Mouse (Mus musculus): ENCODE data around the gene Pgam2. TPM values are rescaled to one million over a fixed set of nuclear protein-coding genes. Genes with fewer than 3 reads are reported as not detected.

Gene Pgam2
- total RNA-seq (2021) = 1 to 10 TPM; 6.3 to 7.7 TPM

- DNase-seq (ENCODE audit: extremely low spot score in 1 of 2, low spot score in 2 of 2) = peak in 1 of 2 experiments; percentile 39
- intact Hi-C loops (cut with DNase I) = no loop called here
These were observed at the start of gene Pgam2 for GRCm38 (mm10) chr11:5803551-5803981. TSS of gene Pgam2 (minus strand) at chr11:5803733.

- no peak for DNase-seq (ENCODE audit: extremely low spot score in 1 of 2, low spot score in 2 of 2)
- intact Hi-C loops (cut with DNase I) = no loop called here
These were observed 48.8 kb upstream of the Pgam2 start for GRCm38 (mm10) chr11:5852314-5852713.

GRCm38 (mm10) chr11:5851021-5851736 lies 47.6 kb upstream of the Pgam2 start:
- DNase-seq (ENCODE audit: extremely low spot score in 1 of 2, low spot score in 2 of 2) = no peak
- intact Hi-C loops (cut with DNase I) = no loop called here

GRCm38 (mm10) chr11:5850452-5850851 lies 46.9 kb upstream of the Pgam2 start:
- intact Hi-C loops (cut with DNase I) = no loop called here
- DNase-seq (ENCODE audit: extremely low spot score in 1 of 2, low spot score in 2 of 2) = no peak

- peak in 1 of 2 experiments; percentile 61 for DNase-seq (ENCODE audit: extremely low spot score in 1 of 2, low spot score in 2 of 2)
These were observed 45.8 kb upstream of the Pgam2 start for GRCm38 (mm10) chr11:5849316-5849715.

GRCm38 (mm10) chr11:5848741-5849140 lies 45.2 kb upstream of the Pgam2 start:
- intact Hi-C loops (cut with DNase I) = no loop called here
- peak in 1 of 2 experiments; percentile 63 for DNase-seq (ENCODE audit: extremely low spot score in 1 of 2, low spot score in 2 of 2)

More at GRCm38 (mm10) chr11:5849316-5849715, 45.8 kb upstream of the Pgam2 start:
- intact Hi-C loops (cut with DNase I) = no loop called here

- no peak for DNase-seq (ENCODE audit: extremely low spot score in 1 of 2, low spot score in 2 of 2)
- intact Hi-C loops (cut with DNase I) = no loop called here
These were observed 43.3 kb upstream of the Pgam2 start for GRCm38 (mm10) chr11:5846639-5847345.

GRCm38 (mm10) chr11:5843131-5843530 lies 39.6 kb upstream of the Pgam2 start:
- intact Hi-C loops (cut with DNase I) = no loop called here
- no peak for DNase-seq (ENCODE audit: extremely low spot score in 1 of 2, low spot score in 2 of 2)

- intact Hi-C loops (cut with DNase I) = no loop called here
- no peak for DNase-seq (ENCODE audit: extremely low spot score in 1 of 2, low spot score in 2 of 2)
These were observed 38.2 kb upstream of the Pgam2 start for GRCm38 (mm10) chr11:5841751-5842150.

GRCm38 (mm10) chr11:5840346-5840745 lies 36.8 kb upstream of the Pgam2 start:
- no peak for DNase-seq (ENCODE audit: extremely low spot score in 1 of 2, low spot score in 2 of 2)
- intact Hi-C loops (cut with DNase I) = no loop called here

- peak; percentile 79 to 94 for DNase-seq (ENCODE audit: extremely low spot score in 1 of 2, low spot score in 2 of 2)
- intact Hi-C loops (cut with DNase I) = loop anchor here (5.0 kb wide), 1 partner anchor 40 kb away; the partner anchor contains the start of gene Pold2
These were observed 34.0 kb upstream of the Pgam2 start, which contains the start of gene Polm for GRCm38 (mm10) chr11:5837251-5838246. TSS of gene Polm (minus strand) at chr11:5838016.

GRCm38 (mm10) chr11:5836126-5836525 lies 32.6 kb upstream of the Pgam2 start:
- intact Hi-C loops (cut with DNase I) = loop anchor here (5.0 kb wide), 1 partner anchor 41 kb away; the partner anchor contains the start of gene Pold2
- no peak for DNase-seq (ENCODE audit: extremely low spot score in 1 of 2, low spot score in 2 of 2)

- no peak for DNase-seq (ENCODE audit: extremely low spot score in 1 of 2, low spot score in 2 of 2)
These were observed 31.5 kb upstream of the Pgam2 start for GRCm38 (mm10) chr11:5835057-5835456.

GRCm38 (mm10) chr11:5834506-5834905 lies 31.0 kb upstream of the Pgam2 start:
- intact Hi-C loops (cut with DNase I) = no loop called here
- no peak for DNase-seq (ENCODE audit: extremely low spot score in 1 of 2, low spot score in 2 of 2)

More at GRCm38 (mm10) chr11:5835057-5835456, 31.5 kb upstream of the Pgam2 start:
- intact Hi-C loops (cut with DNase I) = loop anchor here (5.0 kb wide), 1 partner anchor 42 kb away; the partner anchor contains the start of gene Pold2

- DNase-seq (ENCODE audit: extremely low spot score in 1 of 2, low spot score in 2 of 2) = no peak
- intact Hi-C loops (cut with DNase I) = no loop called here
These were observed 25.8 kb upstream of the Pgam2 start for GRCm38 (mm10) chr11:5829327-5829726.

- intact Hi-C loops (cut with DNase I) = no loop called here
- no peak for DNase-seq (ENCODE audit: extremely low spot score in 1 of 2, low spot score in 2 of 2)
These were observed 25.1 kb upstream of the Pgam2 start for GRCm38 (mm10) chr11:5828509-5829191.

GRCm38 (mm10) chr11:5827931-5828330 lies 24.4 kb upstream of the Pgam2 start:
- intact Hi-C loops (cut with DNase I) = no loop called here
- DNase-seq (ENCODE audit: extremely low spot score in 1 of 2, low spot score in 2 of 2) = no peak

GRCm38 (mm10) chr11:5825432-5825831 lies 21.9 kb upstream of the Pgam2 start:
- intact Hi-C loops (cut with DNase I) = no loop called here
- no peak for DNase-seq (ENCODE audit: extremely low spot score in 1 of 2, low spot score in 2 of 2)
